Mouse (Mus musculus): ENCODE data around the gene Pdilt. TPM values are rescaled to one million over a fixed set of nuclear protein-coding genes. Genes with fewer than 3 reads are reported as not detected.
"Not testable (repeated sequence)": the region's sequence is repeated elsewhere in the genome, so short reads cannot be mapped to it uniquely, and the experiment has no call there.

Pdilt gene
- not detected in 2 replicates for polyA plus RNA-seq (2014; fragmentation: Nextera tagmentation; extraction: Ambion mirVana)

DNA sequence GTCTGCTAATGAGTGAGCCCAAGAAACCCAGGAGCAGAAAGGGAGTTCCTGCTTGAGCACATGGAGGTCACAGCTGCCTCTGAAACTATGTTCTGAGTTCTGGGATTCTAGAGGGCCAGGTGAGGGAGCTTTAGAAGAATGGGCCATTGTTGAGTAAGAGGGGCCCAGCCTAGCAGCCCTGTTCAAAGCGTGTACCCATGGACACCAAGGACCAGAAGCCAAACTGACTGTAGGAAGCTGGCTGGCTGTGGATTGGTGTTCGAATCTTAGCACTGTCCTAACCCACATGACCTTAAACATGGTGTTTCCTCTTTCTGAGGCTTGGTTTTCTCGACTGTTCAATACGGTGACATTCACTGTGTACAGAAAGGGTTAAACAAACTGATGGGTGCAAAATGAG, at the start of gene Pdilt:
TSS of gene Pdilt (minus strand) at position 101 of the 400 bp plus-strand sequence.
- H3K27ac ChIP-seq (replicated peaks; ENCODE audit: low read depth, low read length), result no peak within 1 kb of the TSS
- H3K36me3 ChIP-seq (ENCODE audit: control insufficient read depth, insufficient read depth, low read length), result no peaks in the 10 kb centered on the region
- H3K4me2 ChIP-seq (ENCODE audit: low read depth, severe bottlenecking), result no peak within 1 kb of the TSS
- DNase-seq (ENCODE audit: low spot score), result no peak
- H3K4me1 ChIP-seq (ENCODE audit: control insufficient read depth, insufficient read depth, low read length), result no peaks in the 10 kb centered on the region
- 77% methylated on average over 4 of the region's 4 CpGs for WGBS
- no peaks in the 10 kb centered on the region for H3K27me3 ChIP-seq (ENCODE audit: control insufficient read depth, insufficient read depth, low read length)
- no peak for ATAC-seq (ENCODE audit: insufficient number of reproducible peaks, low FRiP score, low TSS enrichment, low read depth)
- H3K4me3 ChIP-seq (ENCODE audit: low read depth, low read length), result no peak within 1 kb of the TSS
- H3K9me3 ChIP-seq (ENCODE audit: control insufficient read depth, low read length), result no peaks in the 10 kb centered on the region
- no peak within 1 kb of the TSS for H3K9ac ChIP-seq (ENCODE audit: low read length)

DNA sequence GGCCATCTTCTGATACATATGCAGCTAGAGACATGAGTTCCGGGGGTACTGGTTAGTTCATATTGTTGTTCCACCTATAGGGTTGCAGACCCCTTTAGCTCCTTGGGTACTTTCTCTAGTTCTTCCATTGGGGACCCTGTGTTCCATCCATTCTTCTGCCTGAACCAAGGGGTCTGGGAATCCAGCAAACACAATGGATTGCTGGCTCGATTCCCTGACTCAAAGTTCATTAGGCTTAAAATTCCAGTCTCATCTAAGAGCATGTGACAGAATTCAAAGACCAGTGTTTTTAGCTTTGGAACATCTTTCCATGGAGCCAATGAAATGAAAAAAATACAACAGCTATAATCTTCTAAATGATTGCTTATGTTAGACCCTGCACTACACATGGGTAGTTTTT, 39.2 kb upstream of the Pdilt start:
- not testable (repeated sequence) for H3K27me3 ChIP-seq (ENCODE audit: control insufficient read depth, insufficient read depth, low read length); H3K9ac ChIP-seq (ENCODE audit: low read length); H3K36me3 ChIP-seq (ENCODE audit: control insufficient read depth, insufficient read depth, low read length); H3K9me3 ChIP-seq (ENCODE audit: control insufficient read depth, low read length); DNase-seq (ENCODE audit: low spot score); H3K4me3 ChIP-seq (ENCODE audit: low read depth, low read length); H3K4me2 ChIP-seq (ENCODE audit: low read depth, severe bottlenecking); ATAC-seq (ENCODE audit: insufficient number of reproducible peaks, low FRiP score, low TSS enrichment, low read depth); H3K4me1 ChIP-seq (ENCODE audit: control insufficient read depth, insufficient read depth, low read length); H3K27ac ChIP-seq (replicated peaks; ENCODE audit: low read depth, low read length)
- 89% methylated on average over 2 of the region's 2 CpGs for WGBS

DNA sequence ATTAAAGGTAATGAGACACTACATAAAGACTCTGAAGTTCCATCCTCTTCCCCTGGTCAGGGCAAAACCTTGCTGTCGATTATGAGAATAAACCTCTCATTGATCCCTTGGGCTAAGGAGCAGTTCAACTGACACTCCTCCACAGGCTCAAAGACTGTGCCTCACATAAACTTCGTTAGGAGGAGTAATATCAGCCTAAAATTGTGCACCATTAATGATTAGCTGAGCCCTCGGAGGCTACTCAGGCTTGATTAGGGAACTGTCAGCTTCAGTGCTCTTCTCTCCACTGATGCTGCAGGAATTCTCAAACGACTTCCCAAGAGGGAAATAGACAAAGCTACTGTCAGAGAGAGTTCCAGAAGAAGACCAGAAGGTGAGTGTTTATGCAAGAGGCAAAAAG, 38.2 kb upstream of the Pdilt start:
- no peaks in the 10 kb centered on the region for H3K27me3 ChIP-seq (ENCODE audit: control insufficient read depth, insufficient read depth, low read length)
- H3K4me2 ChIP-seq (ENCODE audit: low read depth, severe bottlenecking), result no peak overlapping the region
- H3K4me1 ChIP-seq (ENCODE audit: control insufficient read depth, insufficient read depth, low read length), result no peaks in the 10 kb centered on the region
- DNase-seq (ENCODE audit: low spot score) (no peak), ATAC-seq (ENCODE audit: insufficient number of reproducible peaks, low FRiP score, low TSS enrichment, low read depth) (no peak)
- no peaks in the 10 kb centered on the region for H3K9me3 ChIP-seq (ENCODE audit: control insufficient read depth, low read length)
- no peak overlapping the region for H3K27ac ChIP-seq (replicated peaks; ENCODE audit: low read depth, low read length)
- H3K36me3 ChIP-seq (ENCODE audit: control insufficient read depth, insufficient read depth, low read length), result no peaks in the 10 kb centered on the region
- no peak overlapping the region for H3K4me3 ChIP-seq (ENCODE audit: low read depth, low read length)
- no peak overlapping the region for H3K9ac ChIP-seq (ENCODE audit: low read length)
- 57% methylated on average over 4 of the region's 4 CpGs for WGBS

GRCm38 (mm10) chr7:119560452-119560835, 37.2 kb upstream of the Pdilt start:
- no peaks in the 10 kb centered on the region for H3K9me3 ChIP-seq (ENCODE audit: control insufficient read depth, low read length)
- H3K4me3 ChIP-seq (ENCODE audit: low read depth, low read length), result no peak overlapping the region
- ATAC-seq (ENCODE audit: insufficient number of reproducible peaks, low FRiP score, low TSS enrichment, low read depth) (no peak), DNase-seq (ENCODE audit: low spot score) (no peak)
- no peak overlapping the region for H3K4me2 ChIP-seq (ENCODE audit: low read depth, severe bottlenecking)
- H3K27me3 ChIP-seq (ENCODE audit: control insufficient read depth, insufficient read depth, low read length), result no peaks in the 10 kb centered on the region
- no peaks in the 10 kb centered on the region for H3K36me3 ChIP-seq (ENCODE audit: control insufficient read depth, insufficient read depth, low read length)
- no peaks in the 10 kb centered on the region for H3K4me1 ChIP-seq (ENCODE audit: control insufficient read depth, insufficient read depth, low read length)
- H3K27ac ChIP-seq (replicated peaks; ENCODE audit: low read depth, low read length), result no peak overlapping the region
- WGBS, result 77% methylated on average over 3 of the region's 3 CpGs
- no peak overlapping the region for H3K9ac ChIP-seq (ENCODE audit: low read length)

- WGBS, result 89% methylated on average over 3 of the region's 3 CpGs
- Histone ChIP-seq H3K9me3 (ENCODE audit: control insufficient read depth, low read length) (no peaks in the 10 kb centered on the region), H3K9ac (ENCODE audit: low read length) (no peak overlapping the region), H3K27ac (replicated peaks; ENCODE audit: low read depth, low read length) (no peak overlapping the region), H3K4me3 (ENCODE audit: low read depth, low read length) (no peak overlapping the region), H3K36me3 (ENCODE audit: control insufficient read depth, insufficient read depth, low read length) (no peaks in the 10 kb centered on the region), H3K27me3 (ENCODE audit: control insufficient read depth, insufficient read depth, low read length) (no peaks in the 10 kb centered on the region), H3K4me1 (ENCODE audit: control insufficient read depth, insufficient read depth, low read length) (no peaks in the 10 kb centered on the region), H3K4me2 (ENCODE audit: low read depth, severe bottlenecking) (no peak overlapping the region)
- no peak for ATAC-seq (ENCODE audit: insufficient number of reproducible peaks, low FRiP score, low TSS enrichment, low read depth)
- no peak for DNase-seq (ENCODE audit: low spot score)
Observed at GRCm38 (mm10) chr7:119559789-119560451, 36.6 kb upstream of the Pdilt start.

- Histone ChIP-seq H3K27ac (replicated peaks; ENCODE audit: low read depth, low read length) (no peak within 1 kb of the TSS), H3K36me3 (ENCODE audit: control insufficient read depth, insufficient read depth, low read length) (no peaks in the 10 kb centered on the region), H3K4me3 (ENCODE audit: low read depth, low read length) (no peak within 1 kb of the TSS), H3K4me2 (ENCODE audit: low read depth, severe bottlenecking) (no peak within 1 kb of the TSS), H3K27me3 (ENCODE audit: control insufficient read depth, insufficient read depth, low read length) (no peaks in the 10 kb centered on the region), H3K9me3 (ENCODE audit: control insufficient read depth, low read length) (no peaks in the 10 kb centered on the region), H3K9ac (ENCODE audit: low read length) (no peak within 1 kb of the TSS), H3K4me1 (ENCODE audit: control insufficient read depth, insufficient read depth, low read length) (no peaks in the 10 kb centered on the region)
- DNase-seq (ENCODE audit: low spot score) (no peak), ATAC-seq (ENCODE audit: insufficient number of reproducible peaks, low FRiP score, low TSS enrichment, low read depth) (no peak)
- 84% methylated on average over 1 of the region's 1 CpGs for WGBS
Observed at GRCm38 (mm10) chr7:119554040-119554439, 30.8 kb upstream of the Pdilt start, which contains the start of gene Acsm2. Gene Acsm2, plus strand, starts transcription at chr7:119554340.

DNA sequence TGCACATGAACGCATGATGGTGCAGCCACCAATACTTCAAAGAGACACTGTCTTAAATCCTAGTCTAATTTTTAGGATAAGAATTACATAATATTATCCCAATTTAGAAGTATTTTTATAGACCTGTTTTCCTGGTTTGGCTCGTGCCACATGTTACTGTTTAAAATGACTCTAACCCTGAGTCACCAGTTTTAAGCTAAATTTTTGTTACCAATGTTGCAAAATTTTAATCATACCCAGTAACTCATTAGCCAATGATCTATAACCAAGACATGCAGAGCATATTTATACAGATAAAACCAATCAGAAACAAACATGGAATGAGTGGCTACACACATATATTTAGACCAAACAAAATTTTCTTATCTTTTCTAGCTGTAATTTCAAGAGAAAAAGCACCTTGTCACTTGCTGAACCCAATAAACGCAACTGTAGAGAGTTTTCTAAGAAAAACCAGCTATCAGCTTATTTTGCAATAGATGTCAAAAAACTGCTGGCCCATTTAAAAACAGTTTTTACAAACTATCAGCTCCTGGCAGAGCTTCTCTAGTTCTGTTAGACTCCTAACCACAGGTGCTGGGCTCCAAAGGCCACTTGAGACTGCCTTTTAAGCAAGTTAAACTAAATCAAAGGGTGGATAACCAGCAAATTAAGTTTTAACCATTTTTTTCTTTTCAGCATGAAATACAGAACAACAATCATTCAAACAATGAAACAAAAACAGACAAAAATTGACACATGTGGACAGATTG, 27.4 kb upstream of the Pdilt start:
- no peak overlapping the region for H3K4me3 ChIP-seq (ENCODE audit: low read depth, low read length)
- H3K4me1 ChIP-seq (ENCODE audit: control insufficient read depth, insufficient read depth, low read length), result no peaks in the 10 kb centered on the region
- H3K36me3 ChIP-seq (ENCODE audit: control insufficient read depth, insufficient read depth, low read length), result no peaks in the 10 kb centered on the region
- ATAC-seq (ENCODE audit: insufficient number of reproducible peaks, low FRiP score, low TSS enrichment, low read depth), result no peak
- WGBS, result 85% methylated on average over 3 of the region's 3 CpGs
- H3K9ac ChIP-seq (ENCODE audit: low read length), result no peak overlapping the region
- H3K4me2 ChIP-seq (ENCODE audit: low read depth, severe bottlenecking), result no peak overlapping the region
- no peaks in the 10 kb centered on the region for H3K27me3 ChIP-seq (ENCODE audit: control insufficient read depth, insufficient read depth, low read length)
- H3K9me3 ChIP-seq (ENCODE audit: control insufficient read depth, low read length), result no peaks in the 10 kb centered on the region
- no peak for DNase-seq (ENCODE audit: low spot score)
- no peak overlapping the region for H3K27ac ChIP-seq (replicated peaks; ENCODE audit: low read depth, low read length)

- no peaks in the 10 kb centered on the region for H3K9me3 ChIP-seq (ENCODE audit: control insufficient read depth, low read length)
- no peaks in the 10 kb centered on the region for H3K27me3 ChIP-seq (ENCODE audit: control insufficient read depth, insufficient read depth, low read length)
- no peaks in the 10 kb centered on the region for H3K4me1 ChIP-seq (ENCODE audit: control insufficient read depth, insufficient read depth, low read length)
- DNase-seq (ENCODE audit: low spot score) (no peak), ATAC-seq (ENCODE audit: insufficient number of reproducible peaks, low FRiP score, low TSS enrichment, low read depth) (no peak)
- H3K4me3 ChIP-seq (ENCODE audit: low read depth, low read length), result no peak overlapping the region
- no peak overlapping the region for H3K9ac ChIP-seq (ENCODE audit: low read length)
- no peak overlapping the region for H3K27ac ChIP-seq (replicated peaks; ENCODE audit: low read depth, low read length)
- H3K4me2 ChIP-seq (ENCODE audit: low read depth, severe bottlenecking), result no peak overlapping the region
- no peaks in the 10 kb centered on the region for H3K36me3 ChIP-seq (ENCODE audit: control insufficient read depth, insufficient read depth, low read length)
Observed at GRCm38 (mm10) chr7:119545572-119545971, 22.3 kb upstream of the Pdilt start.

Measured in limb, embryonic 11.5 days (tissue).